Mouse (Mus musculus) adrenal gland, postnatal 36 days (tissue): ENCODE results near the gene Gnb4. TPM values are rescaled to one million over a fixed set of nuclear protein-coding genes. Genes with fewer than 3 reads are reported as not detected.

Source experiments
- total RNA-seq, 2 experiments: library from RNA; stranded (reverse); gene quantifications; 2 replicates each; pipeline ENCODE4 v1.2.3; 2021

The Gnb4 gene
- total RNA-seq, 2 experiments from 2014 or later = 42.2 to 79.8 TPM

Other genes starting within 250 kb of the Gnb4 start
- gene Pik3ca, start 218.9 kb downstream of the Gnb4 start, total RNA-seq = 10 to 100 TPM; 52.4 to 62.6 TPM
- gene Kcnmb3, start 124.4 kb downstream of the Gnb4 start, total RNA-seq = 1 to 10 TPM in 1 of 2 experiments, under 1 TPM in 1; 0.16 to 1.7 TPM
- gene Zfp639, start 106.3 kb downstream of the Gnb4 start, total RNA-seq = 10 to 100 TPM; 28.7 to 41.6 TPM
- gene Mfn1, start 87.1 kb downstream of the Gnb4 start, total RNA-seq = 10 to 100 TPM; 81.8 to 98.6 TPM
- 10 to 100 TPM; 43.1 to 50.6 TPM for gene Actl6a, start 89.7 kb upstream of the Gnb4 start, total RNA-seq
- gene Ndufb5, start 120.4 kb upstream of the Gnb4 start, total RNA-seq = 100 to 1,000 TPM; 367 to 402 TPM
- 10 to 100 TPM; 29.6 to 36.2 TPM for gene Mrpl47, start 121.0 kb upstream of the Gnb4 start, total RNA-seq
- gene Usp13, start 201.0 kb upstream of the Gnb4 start, total RNA-seq = 1 to 10 TPM; 3.6 to 4.3 TPM